Mouse (Mus musculus) skeletal muscle tissue, postnatal 0 days (tissue): Measurements from ENCODE around the gene Ppa1. TPM values are rescaled to one million over a fixed set of nuclear protein-coding genes. Genes with fewer than 3 reads are reported as not detected.

Experiments
- polyA plus RNA-seq: library from polyadenylated mRNA; unstranded; fragments of >200 nt; fragmentation: Nextera tagmentation; extraction: Ambion mirVana; gene quantifications from 2 replicates; pipeline ENCODE4 v1.2.1, GENCODE M21; 2015

Gene Ppa1
- polyA plus RNA-seq = 41.9 and 90.2 TPM in 2 replicates

GRCm38 (mm10) chr10:61647790-61648736 is at the start of gene Ppa1:
Gene Ppa1, plus strand, starts transcription at chr10:61648552.

GRCm38 (mm10) chr10:61680015-61680913 is 31.9 kb downstream of the Ppa1 start, which contains the start of gene Sar1a:
Gene Sar1a, plus strand, starts transcription at chr10:61680299.

DNA sequence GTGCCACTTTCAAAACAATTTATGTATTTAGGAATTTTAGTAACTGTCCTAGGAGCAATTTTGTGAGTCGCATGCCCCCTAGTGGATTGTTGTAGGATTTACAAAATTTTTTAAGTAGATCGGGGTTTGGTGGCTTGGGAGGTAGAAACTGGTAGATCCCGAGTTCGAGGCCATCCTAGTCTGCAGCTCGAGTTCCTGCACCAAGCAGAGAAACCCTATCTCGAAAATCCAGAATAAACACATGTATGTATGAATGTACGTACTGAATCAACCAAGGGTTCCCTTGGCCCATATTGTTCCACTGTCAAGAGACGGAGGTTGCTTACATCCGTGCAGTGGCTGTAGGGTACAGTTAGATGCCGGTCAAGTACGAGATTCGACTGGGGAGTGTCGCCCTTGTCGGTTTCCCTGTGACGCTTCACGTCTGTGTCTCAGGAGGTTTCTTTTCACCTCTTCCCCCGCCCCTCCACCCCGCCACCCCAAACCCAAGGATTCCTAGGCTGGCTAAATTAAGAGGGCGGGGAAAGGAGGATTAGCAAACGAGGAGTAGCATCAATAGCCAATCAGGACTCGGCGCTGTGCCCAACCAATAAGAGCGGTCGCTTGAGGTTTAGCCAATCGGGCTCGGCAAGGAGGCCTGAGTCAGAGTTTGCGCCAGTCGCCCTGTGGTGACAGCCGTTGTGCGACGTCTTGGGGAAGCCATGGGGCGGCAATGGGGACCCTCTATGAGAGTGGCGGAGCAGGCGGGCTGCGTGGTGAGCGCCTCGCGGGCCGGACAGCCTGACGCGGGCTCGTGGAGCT is 46.7 kb downstream of the Ppa1 start, which contains the start of gene Tysnd1:
Tysnd1 (plus strand) TSS at position 645 of the 801 bp plus-strand sequence.

GRCm38 (mm10) chr10:61714771-61715461 is 66.6 kb downstream of the Ppa1 start, which contains the start of gene Aifm2:
Gene Aifm2, plus strand, starts transcription at chr10:61715263.

Other genes with a start within 250 kb of the Ppa1 start
- gene Nodal, start 230.6 kb upstream of the Ppa1 start, polyA plus RNA-seq = 0.19 and 0.22 TPM in 2 replicates
- 55.4 and 57.3 TPM in 2 replicates for gene Eif4ebp2, start 195.9 kb upstream of the Ppa1 start, polyA plus RNA-seq
- 18.7 and 19.1 TPM in 2 replicates for gene Lrrc20, start 172.8 kb upstream of the Ppa1 start, polyA plus RNA-seq
- 0.04 and 0.10 TPM in 2 replicates for gene Npffr1, start 53.1 kb upstream of the Ppa1 start, polyA plus RNA-seq
- gene Sar1a, start 31.7 kb downstream of the Ppa1 start, polyA plus RNA-seq = 151 and 176 TPM in 2 replicates
- 20.7 and 28.3 TPM in 2 replicates for gene Tysnd1, start 47.0 kb downstream of the Ppa1 start, polyA plus RNA-seq
- 14.8 and 43.4 TPM in 2 replicates for gene Aifm2, start 66.7 kb downstream of the Ppa1 start, polyA plus RNA-seq
- gene H2afy2, start 135.6 kb downstream of the Ppa1 start, polyA plus RNA-seq = 12.9 and 18.2 TPM in 2 replicates